Mouse (Mus musculus): ENCODE measurements around the gene Axin1. TPM values are rescaled to one million over a fixed set of nuclear protein-coding genes. Genes with fewer than 3 reads are reported as not detected.
"Not testable (repeated sequence)": the region's sequence is repeated elsewhere in the genome, so short reads cannot be mapped to it uniquely, and the experiment has no call there.

The Axin1 gene
- total RNA-seq, 2 experiments from 2014 or later = 20.6 to 24.1 TPM

DNA sequence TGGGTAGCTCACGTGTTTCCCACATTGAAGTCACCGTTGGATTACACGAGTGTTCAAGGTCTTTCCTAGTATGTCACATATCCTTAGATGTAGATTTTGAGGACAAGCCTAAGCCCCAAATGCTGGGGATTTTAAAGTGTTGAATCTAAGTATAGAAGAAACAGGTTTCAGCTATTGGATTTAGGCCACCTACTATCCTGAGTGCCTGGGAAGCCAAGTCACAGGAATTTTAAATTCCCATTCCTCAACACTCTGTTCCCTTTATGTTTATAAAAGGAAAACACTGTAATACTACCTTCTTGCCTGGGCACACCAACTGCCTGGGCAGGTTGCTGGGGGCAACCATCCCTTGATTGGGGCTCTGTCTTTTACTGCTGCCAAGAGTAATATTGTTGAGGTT lies 42.7 kb downstream of the Axin1 start:
- intact Hi-C loops (cut with DNase I) = no loop called here
- no peak for DNase-seq

DNA sequence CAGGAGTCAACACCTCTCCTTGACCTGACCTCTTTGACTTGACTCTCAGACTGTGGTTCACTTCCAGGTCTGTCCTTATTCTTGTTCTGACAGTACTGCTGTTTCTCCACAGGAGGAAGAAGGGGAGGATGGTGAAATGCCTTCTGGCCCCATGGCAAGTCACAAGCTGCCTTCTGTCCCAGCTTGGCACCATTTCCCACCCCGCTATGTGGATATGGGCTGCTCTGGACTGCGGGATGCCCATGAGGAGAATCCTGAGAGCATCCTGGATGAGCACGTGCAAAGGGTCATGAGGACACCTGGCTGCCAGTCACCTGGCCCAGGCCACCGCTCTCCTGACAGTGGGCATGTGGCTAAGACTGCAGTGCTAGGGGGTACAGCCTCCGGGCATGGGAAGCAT lies 49.1 kb downstream of the Axin1 start:
- intact Hi-C loops (cut with DNase I) = no loop called here
- DNase-seq = no peak

DNA sequence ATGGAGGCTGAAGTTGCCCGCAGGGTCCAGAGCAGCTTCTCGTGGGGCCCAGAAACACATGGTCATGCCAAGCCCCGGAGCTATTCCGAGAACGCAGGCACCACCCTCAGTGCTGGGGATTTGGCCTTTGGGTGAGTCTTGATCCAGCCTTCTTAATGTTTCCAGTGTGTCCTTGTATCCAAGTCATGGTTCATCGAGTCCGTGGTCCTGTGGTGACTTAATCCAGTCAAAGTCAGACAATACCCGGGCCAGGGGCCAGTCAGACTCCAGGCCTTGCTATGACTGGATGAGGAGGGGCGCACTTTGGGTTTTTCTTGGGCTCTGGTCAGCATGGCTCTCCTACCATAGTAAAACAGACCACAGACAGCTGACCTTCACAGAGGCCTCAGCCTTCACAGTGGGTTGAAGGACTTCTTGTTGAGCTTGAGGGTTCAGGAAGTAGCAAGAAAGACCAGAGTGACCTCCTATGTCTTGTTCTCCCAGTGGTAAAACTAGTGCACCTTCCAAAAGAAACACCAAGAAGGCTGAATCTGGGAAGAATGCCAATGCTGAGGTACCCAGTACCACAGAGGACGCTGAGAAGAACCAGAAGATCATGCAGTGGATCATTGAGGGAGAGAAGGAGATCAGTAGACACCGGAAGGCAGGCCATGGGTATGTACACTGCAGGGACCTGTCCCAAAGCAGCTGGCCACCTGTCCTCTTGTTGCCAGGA lies 49.8 kb downstream of the Axin1 start:
- no peak for DNase-seq
- intact Hi-C loops (cut with DNase I) = no loop called here

DNA sequence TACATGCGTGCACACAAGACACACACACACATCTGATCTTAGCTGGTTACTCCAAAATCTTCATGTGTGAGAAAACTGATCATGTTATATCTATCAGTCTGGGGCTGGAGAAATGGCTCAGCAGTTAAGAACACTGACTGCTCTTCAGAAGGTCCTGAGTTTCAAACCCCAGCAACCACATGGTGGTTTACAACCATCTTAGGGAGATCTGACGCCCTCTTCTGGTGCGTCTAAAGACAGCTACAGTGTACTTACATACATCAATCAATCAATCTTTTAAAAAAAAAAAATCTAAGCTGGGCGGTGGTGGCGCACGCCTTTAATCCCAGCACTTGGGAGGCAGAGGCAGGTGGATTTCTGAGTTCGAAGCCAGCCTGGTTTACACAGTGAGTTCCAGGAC lies 53.0 kb downstream of the Axin1 start:
- DNase-seq; intact Hi-C loops (cut with DNase I): not testable (repeated sequence)

DNA sequence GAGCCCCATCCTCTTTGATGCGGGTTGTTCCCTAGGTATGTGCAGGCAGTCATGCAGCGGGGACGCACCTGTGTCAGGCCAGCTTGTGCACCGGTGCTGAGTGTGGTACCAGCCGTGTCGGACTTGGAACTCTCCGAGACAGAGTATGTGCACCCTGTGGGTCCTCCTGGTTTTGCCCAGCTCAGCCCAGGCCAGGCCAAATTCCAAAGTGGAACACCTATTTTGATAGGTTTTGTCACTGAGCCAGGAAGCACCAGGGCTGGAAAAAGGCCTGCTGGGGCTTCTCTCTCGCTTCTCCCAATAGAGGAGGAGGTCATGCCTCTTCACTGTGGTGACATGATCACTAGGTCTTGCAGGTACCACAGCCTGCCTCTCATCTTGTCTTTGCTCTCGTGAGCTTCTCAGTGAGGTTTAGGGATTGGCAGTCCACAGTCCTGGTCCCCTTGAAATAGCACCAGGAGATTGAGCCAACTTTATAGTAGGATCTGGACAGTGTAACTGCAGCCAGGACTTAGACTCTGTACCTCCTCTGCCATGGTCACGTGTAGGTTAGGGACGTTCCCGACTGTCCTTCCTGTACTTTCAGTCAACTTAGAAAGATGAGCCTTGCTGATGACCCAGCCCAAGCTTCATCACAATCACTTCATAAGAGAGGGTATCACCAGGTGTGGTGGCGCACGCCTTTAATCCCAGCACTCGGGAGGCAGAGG lies 54.1 kb downstream of the Axin1 start:
- DNase-seq = no peak
- intact Hi-C loops (cut with DNase I) = no loop called here

DNA sequence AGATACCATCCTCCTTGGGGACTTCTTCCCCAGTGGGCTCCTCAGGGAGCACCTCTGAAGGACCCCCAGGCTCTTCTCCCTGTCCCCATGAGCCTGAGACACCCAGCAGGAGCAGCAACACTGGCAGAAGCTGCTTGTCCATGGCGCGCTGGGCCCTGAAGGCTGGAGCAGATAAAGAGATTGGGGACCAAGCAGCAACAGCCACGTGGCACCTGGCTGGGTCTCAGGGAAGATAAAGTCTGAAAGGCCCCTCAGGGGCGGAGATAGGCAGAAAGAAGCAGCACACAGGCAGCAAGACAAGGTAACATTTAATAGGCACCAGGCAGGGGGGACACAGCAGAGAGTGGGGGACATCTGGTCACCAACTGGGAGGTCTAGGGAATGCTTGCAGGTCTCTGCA lies 60.4 kb downstream of the Axin1 start, which contains the start of gene Pdia2:
Gene Pdia2, minus strand, starts transcription at position 196 of the 400 bp plus-strand sequence.
- intact Hi-C loops (cut with DNase I) = no loop called here
- no peak for DNase-seq

DNA sequence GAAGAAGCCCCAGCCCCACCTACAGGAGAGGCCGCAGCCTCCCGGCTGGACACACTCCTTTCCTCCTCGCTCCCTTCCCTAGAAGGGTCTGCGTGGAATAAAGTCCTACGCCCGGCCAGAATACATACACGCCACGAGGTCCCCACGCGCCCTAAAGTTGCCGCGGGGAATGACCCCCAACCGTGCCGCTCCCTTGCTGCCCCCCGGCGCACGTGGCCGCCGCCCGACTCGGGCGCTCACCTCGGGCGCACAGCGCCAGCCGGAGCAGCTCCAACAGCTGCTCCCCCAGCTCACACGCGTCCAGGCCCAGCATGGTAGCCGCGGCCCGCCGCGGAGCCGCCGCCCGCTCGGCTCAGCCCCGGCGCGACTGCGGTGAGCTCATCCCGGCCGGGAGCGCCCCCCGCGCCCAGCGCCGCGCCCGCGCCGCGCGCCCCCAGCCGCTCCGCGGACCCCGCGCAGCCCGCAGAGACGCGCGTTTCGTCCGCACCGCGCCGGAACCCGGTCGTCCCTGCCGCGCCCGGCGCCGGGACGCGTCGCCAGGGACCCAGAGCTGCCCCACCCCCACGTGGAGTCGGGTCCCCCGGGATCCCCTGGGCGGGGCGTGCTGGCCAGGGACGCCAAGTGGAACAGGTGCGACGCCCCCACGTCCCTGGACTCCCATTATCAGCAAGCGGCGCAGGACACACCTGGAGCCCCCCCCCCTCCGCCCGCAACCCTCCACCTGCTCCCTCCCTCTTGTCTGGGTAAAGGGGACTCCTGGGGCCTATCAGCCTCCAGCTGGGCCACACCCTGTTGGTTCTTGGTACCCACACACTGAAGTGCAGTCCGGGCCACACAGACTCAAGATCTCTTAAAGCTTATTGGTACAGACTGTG lies 62.6 kb downstream of the Axin1 start:
- no peak for DNase-seq

DNA sequence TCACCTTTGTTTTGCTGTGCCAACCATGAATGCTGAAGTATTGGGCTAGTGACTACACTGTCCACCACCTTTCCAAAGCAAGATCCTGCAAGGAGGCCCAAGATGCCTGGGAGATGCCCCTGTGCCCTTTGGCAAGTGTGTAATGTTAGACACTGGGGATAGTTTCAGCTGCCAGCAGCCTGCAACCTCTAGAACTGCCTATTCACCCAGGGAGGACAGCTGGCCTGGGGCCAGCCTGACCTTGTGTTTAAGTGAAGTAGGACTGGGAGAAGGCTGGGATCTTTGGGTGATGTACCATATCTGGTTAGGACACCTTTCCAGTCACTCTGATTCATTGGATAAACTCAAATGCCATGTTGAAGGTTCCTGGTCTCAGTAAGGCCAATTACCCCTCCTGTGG lies 63.5 kb downstream of the Axin1 start:
- DNase-seq = no peak
- intact Hi-C loops (cut with DNase I) = no loop called here

More for the DNA sequence above, 62.6 kb downstream of the Axin1 start:
- intact Hi-C loops (cut with DNase I) = no loop called here

DNA sequence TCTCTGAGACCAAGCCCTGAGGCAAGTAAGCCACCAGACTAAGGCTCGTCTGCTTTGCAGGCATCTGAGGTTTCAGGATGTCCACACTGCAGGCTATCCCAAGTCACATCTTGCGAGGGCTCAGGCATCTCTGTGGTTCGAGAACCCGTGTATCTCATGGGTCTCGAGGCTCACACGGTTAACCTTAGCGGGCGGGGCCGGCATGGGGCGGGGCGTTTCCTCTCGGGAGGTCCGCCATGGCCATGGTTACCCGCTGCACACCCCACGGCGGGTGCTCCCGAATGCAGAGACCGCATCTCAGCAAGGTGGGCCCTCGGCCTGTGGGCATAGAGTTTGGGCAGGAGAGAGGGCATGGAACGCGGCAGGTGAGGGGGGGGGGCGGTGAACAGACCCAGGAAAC lies 64.2 kb downstream of the Axin1 start, which contains the start of gene Rgs11:
Gene Rgs11, plus strand, starts transcription at position 215 of the 400 bp plus-strand sequence.
- intact Hi-C loops (cut with DNase I) = no loop called here
- DNase-seq = peak in 1 of 2 experiments; percentile 46

DNA sequence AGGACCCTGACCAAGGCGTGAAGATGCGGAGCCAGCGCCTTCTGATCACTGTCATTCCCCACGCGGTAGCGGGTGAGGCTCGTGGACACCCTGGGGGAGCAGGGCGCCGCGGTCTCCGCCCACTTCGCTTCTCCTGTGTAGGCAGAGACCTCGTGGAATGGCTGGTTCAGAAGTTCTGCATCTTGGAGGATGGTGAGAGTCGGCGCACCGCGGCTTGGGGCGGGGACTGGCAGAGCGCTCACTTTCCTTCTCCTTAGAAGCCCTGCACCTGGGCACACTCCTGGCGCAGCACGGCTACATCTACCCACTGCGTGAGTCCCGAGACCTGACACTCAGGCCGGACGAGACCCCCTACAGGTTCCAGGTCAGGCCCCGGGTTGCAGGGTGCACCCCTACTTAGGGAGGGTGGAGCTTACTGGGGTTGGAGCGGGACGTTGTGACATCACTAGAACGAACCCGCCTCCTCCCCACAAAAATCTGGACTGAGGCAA lies 64.9 kb downstream of the Axin1 start:
- peak in 1 of 2 experiments; percentile 19 for DNase-seq
- intact Hi-C loops (cut with DNase I) = no loop called here

DNA sequence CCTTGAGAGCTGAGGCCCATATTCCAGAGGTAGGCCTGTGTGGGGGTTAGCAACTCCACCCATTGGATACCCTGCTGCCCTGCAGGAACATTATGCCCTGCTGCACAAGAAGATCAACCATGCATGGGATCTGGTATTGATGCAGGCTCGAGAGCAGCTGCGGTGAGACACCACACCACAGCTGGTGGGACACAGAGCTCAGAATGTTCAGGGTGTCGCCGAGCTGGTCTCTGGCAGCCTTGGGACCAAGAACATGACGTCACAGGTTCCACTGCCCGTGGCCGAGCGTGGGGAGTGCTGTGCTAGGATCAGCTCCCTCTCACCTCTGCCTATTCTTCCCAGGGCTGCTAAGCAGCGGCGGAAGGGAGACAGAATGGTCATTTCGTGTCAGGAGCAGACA lies 66.3 kb downstream of the Axin1 start:
- no peak for DNase-seq
- intact Hi-C loops (cut with DNase I) = no loop called here

DNA sequence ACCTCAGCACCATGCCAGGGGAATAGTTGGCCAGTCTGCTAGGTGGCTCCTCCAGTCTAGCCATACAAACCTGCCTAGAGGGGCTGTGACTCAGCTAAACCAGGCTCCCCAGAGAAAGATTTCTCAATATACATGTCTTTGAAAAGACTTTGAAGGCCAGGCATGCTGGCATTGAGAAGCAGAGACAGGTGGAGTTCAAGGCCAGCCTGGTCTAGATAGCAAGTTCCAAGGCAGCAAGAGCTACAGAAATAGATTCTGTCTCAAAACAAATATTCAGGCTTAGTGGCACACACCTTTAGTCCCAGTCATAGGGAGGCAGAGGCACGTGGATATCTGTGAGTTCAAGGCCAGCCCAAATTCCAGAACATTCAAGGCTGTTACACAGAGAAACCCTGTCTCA lies 67.9 kb downstream of the Axin1 start:
- intact Hi-C loops (cut with DNase I) = no loop called here
- DNase-seq = no peak

DNA sequence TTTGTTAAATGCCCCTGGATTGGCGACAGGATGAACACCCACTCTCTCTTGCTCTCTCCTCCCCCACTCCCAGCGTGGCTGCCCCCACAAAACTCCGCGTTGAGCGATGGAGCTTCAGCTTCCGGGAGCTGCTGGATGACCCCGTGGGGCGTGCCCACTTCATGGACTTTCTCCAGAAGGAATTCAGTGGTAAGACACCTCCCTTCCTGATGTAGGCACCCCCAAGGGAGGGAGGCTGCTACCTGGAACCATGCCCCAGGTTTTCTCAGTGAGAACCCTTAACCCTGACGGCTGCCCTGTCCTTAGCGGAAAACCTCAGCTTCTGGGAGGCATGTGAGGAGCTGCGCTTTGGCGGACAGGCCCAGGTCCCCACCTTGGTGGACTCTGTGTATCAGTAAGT lies 69.2 kb downstream of the Axin1 start, which contains the start of gene Arhgdig:
Gene Arhgdig, minus strand, starts transcription at position 101 of the 400 bp plus-strand sequence.
- no peak for DNase-seq
- intact Hi-C loops (cut with DNase I) = no loop called here

DNA sequence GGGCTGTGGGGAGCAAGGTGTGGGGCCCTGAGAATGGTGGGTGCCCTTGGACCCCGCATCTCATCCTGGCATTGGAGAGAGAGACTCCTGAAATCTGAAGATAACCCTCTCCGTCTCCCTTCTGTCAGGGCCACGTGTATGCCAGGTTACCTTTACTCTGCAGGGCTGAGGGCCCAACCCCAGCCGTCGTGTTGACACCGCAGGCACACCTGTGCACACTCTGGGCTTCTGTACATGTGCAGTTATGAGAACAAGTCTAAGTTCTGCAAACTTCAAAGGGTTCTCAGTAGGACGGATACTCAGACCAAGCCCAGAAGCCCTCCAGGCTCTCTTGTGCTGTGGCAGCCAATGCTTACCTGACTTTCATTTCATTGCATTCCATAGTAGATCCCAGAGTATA lies 73.8 kb downstream of the Axin1 start:
- intact Hi-C loops (cut with DNase I) = no loop called here
- no peak for DNase-seq

DNA sequence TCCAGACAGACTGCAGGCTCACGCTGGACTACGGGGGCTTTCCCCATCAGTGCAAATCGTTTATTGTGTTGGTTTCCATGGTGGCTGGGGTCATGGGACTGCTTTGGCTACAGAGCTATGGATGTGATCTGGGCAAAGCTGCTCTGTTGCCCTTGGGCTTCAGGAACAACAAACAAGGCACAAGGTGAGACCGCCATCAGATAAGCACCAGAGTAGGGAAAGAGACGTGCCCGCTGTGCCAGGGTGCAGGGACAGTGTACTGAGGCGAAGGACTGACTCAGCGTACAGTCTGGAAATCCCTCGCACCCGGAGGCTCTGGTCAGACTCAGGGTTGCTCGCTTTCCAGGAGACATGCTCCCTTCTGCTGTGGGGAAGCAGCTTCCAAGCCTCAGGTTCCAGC lies 74.2 kb downstream of the Axin1 start:
- intact Hi-C loops (cut with DNase I) = no loop called here
- DNase-seq = no peak

DNA sequence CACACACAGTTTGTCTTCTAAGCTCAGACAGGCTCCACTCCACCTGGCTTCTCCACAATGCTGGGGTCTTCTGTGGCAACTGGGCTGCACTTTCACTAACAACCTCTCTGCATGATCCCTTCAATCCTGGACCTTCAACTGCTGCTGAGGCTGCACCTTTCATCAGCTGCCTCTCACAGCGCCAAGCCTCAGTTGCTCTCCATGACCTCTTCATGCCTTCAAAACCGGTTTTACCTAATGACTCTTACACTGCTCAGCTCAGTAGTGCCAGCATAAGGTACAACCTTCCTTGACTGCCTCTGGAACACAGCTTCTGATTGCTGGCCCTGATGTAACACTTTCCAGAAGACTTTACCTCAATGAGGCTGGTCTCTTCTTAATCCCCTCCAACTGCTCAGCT lies 83.0 kb downstream of the Axin1 start:
- intact Hi-C loops (cut with DNase I) = no loop called here
- no peak for DNase-seq

DNA sequence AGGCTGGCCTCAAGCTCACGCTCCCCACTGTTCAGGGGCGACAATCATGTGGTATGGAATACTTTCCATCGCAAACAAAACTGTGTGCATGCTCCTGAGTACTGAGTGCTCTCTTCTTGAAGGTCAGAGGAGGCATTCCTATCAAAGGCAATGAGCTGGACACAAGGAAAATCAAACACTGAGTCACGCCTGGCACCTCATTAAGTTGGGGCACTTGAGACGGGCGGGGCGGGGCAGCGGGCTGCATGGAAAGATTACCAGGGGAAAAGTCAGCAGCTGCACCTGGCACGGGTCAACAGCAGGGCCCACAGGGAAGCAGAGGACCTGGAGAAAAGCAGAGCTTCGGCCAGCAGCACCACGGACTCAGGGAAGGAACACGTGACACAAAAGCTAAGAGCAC lies 86.7 kb downstream of the Axin1 start:
- no peak for DNase-seq
- intact Hi-C loops (cut with DNase I) = no loop called here

DNA sequence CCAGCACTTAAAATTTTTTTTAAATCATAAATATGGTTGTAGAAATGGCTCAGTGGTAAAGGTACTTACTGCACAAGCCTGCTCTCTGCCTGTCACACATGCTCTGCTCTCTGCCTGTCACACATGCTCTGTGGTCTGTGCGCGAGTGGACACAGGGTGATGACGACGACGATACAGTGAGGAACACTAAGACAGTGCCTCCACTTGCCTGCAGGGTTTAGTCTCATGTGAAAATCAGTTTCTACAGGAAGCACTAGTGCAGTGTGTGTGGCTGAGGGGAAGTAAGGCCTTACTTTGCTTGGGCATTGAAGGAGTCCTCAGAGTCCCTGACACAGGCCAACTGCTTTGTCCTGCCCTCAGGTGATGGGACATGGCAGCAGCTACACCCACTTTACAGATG lies 91.3 kb downstream of the Axin1 start:
- intact Hi-C loops (cut with DNase I) = no loop called here
- DNase-seq = no peak

DNA sequence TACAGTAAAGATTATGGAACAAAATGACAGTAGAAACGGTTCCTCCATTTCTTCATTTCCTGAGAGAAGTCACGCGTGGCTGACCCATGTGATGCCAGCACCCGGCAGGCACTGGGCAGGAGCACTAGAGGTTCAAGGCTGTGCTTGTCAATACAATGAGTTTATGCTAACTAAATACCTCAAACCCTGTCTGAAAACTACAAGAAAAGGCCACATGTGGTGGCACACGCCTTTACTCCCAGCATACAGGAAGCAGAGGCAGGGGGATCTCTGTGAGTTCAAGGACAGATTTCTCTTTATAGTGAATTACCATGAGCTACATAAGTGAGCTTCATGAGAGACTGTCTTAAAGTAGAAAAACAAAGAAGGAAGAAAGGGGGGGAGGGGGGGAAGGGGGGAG lies 92.7 kb downstream of the Axin1 start:
- intact Hi-C loops (cut with DNase I) = no loop called here
- DNase-seq = no peak

DNA sequence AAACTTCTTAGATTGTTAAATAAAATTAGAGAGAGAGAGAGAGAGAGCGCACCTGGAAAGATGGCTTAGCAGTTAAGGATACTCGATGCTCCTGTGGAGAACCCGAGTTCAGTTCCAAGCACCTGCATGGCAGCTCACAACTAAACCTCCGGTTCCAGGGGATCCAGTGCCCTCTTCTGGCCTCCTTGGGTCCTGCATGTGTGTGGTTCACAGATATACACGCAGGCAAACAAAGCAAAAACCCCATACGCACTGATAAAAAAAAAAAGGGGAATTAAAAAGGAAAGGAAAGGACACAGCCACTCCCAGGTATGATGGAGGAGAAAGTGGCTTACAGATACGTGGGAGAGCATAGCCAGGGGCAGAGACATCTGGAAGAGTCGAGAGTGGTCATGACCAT lies 94.4 kb downstream of the Axin1 start:
- intact Hi-C loops (cut with DNase I) = no loop called here
- DNase-seq = no peak

DNA sequence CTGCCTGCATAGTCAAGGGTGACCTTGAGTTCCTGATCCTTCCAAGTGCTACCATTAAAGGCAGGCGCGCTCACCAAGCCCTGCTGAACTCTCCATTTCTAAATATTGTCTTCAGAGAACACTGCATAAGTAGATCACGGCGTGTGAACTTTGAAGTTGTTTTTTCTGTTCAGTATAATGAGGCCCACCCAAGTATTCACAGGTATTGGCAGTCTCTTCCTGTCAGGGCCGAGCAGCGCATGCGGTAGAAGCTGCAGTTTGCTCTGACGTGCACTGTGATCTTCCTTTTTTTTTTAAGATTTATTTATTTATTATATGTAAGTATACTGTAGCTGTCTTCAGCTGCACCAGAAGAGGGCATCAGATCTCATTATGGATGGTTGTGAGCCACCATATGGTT lies 95.9 kb downstream of the Axin1 start:
- intact Hi-C loops (cut with DNase I) = no loop called here
- DNase-seq = no peak

Data from heart, postnatal 10 days (tissue).